Mouse (Mus musculus): ENCODE measurements around the gene Rhoh. TPM values are rescaled to one million over a fixed set of nuclear protein-coding genes. Genes with fewer than 3 reads are reported as not detected.

Rhoh gene
- 0.34 and 0.43 TPM in 2 replicates for polyA plus RNA-seq (2012; rRNA removed)

GRCm38 (mm10) chr5:65861154-65861944 is at the start of gene Rhoh:
Gene Rhoh (plus strand): TSS chr5:65861213.

GRCm38 (mm10) chr5:65934783-65935182 is 73.8 kb downstream of the Rhoh start, which contains the start of gene Chrna9:
Gene Chrna9 (plus strand): TSS chr5:65934921.

Other genes starting within 250 kb of the Rhoh start
- 80.3 and 93.2 TPM in 2 replicates for gene Pds5a, start 162.9 kb upstream of the Rhoh start, polyA plus RNA-seq (2012; rRNA removed)
- gene N4bp2, start 97.7 kb upstream of the Rhoh start, polyA plus RNA-seq (2012; rRNA removed): 27.9 and 28.5 TPM in 2 replicates
- 0.19 TPM in 1 of 2 replicates, not detected in the other for gene Chrna9, start 73.7 kb downstream of the Rhoh start, polyA plus RNA-seq (2012; rRNA removed)
- 0.04 and 0.10 TPM in 2 replicates for gene 9130230L23Rik, start 143.1 kb downstream of the Rhoh start, polyA plus RNA-seq (2012; rRNA removed)

Data from central nervous system, embryonic 14 days (tissue).